Mouse (Mus musculus) left cerebral cortex, postnatal 4 days (tissue): ENCODE measurements around the gene Cd300c. TPM values are rescaled to one million over a fixed set of nuclear protein-coding genes. Genes with fewer than 3 reads are reported as not detected.

ENCODE experiments used
- total RNA-seq, 2 experiments: library from RNA; stranded (reverse); gene quantifications; 2 replicates each; pipeline ENCODE4 v1.2.3; 2021

The Cd300c gene
- total RNA-seq, 2 experiments from 2014 or later: not detected

Other genes starting within 250 kb of the Cd300c start
- 1 to 10 TPM; 1.5 to 1.8 TPM for gene Dnaic2, start 241.7 kb downstream of the Cd300c start, total RNA-seq
- 1 to 10 TPM; 2.7 to 2.9 TPM for gene Kif19a, start 203.8 kb downstream of the Cd300c start, total RNA-seq
- 10 to 100 TPM; 12.5 to 14.7 TPM for gene Btbd17, start 173.2 kb downstream of the Cd300c start, total RNA-seq
- gene Gpr142, start 170.2 kb downstream of the Cd300c start, total RNA-seq: not detected
- gene Gprc5c, start 118.0 kb downstream of the Cd300c start, total RNA-seq: 1 to 10 TPM; 4.9 to 5.6 TPM
- under 1 TPM; 0.44 to 0.54 TPM for gene Cd300a, start 79.1 kb downstream of the Cd300c start, total RNA-seq
- not detected for gene Cd300lb, start 34.8 kb downstream of the Cd300c start, total RNA-seq
- under 1 TPM; 0.12 to 0.14 TPM for gene Cd300ld, start 20.8 kb upstream of the Cd300c start, total RNA-seq
- 1 to 10 TPM in 1 of 2 experiments, under 1 TPM in 1; 0.70 to 1.3 TPM for gene Cd300c2, start 32.7 kb upstream of the Cd300c start, total RNA-seq
- not detected for gene Cd300ld2, start 47.0 kb upstream of the Cd300c start, total RNA-seq
- 1 to 10 TPM in 1 of 2 experiments, not detected in 1; 1.0 TPM for gene Cd300ld4, start 57.9 kb upstream of the Cd300c start, total RNA-seq
- gene Cd300ld5, start 68.6 kb upstream of the Cd300c start, total RNA-seq: under 1 TPM; 0.50 to 0.62 TPM
- under 1 TPM; 0.50 to 0.62 TPM for gene Cd300ld3, start 79.3 kb upstream of the Cd300c start, total RNA-seq
- gene Cd300e, start 93.0 kb upstream of the Cd300c start, total RNA-seq: not detected
- under 1 TPM; 0.38 to 0.68 TPM for gene Rab37, start 122.3 kb upstream of the Cd300c start, total RNA-seq
- under 1 TPM; 0.30 to 0.48 TPM for gene Cd300lf, start 164.8 kb upstream of the Cd300c start, total RNA-seq
- 10 to 100 TPM; 38.7 to 41.3 TPM for gene Slc9a3r1, start 194.2 kb upstream of the Cd300c start, total RNA-seq
- 10 to 100 TPM; 18.1 to 18.2 TPM for gene Tmem104, start 218.3 kb upstream of the Cd300c start, total RNA-seq
- 10 to 100 TPM; 12.5 to 15.6 TPM for gene Nat9, start 218.7 kb upstream of the Cd300c start, total RNA-seq